Mouse (Mus musculus): ENCODE measurements around the gene Lsm12. TPM values are rescaled to one million over a fixed set of nuclear protein-coding genes. Genes with fewer than 3 reads are reported as not detected.

The Lsm12 gene
- polyA plus RNA-seq, 1 experiment from 2014 or later = 103 TPM

DNA sequence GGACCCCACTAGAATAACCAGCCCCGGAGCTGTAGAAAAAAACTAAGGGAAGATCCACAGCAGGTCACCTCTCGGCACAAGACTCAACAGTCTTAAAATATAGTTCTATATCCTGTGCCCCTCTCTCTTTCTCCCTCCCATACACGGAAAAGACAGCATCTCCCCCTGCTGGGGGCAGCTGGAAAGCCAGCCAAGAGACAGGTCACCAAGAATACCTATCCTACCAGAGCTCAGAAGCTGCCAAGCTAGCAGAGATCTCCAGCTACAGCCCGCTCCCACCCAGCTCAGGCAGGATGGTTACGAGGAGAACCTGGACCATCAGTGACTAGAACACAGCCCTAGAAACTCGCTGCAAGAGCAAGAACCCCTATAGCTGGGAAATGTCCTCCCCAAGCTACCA, 38.1 kb upstream of the Lsm12 start:
- Histone ChIP-seq H3K9ac (replicated peaks) (no peak overlapping the region), H3K27me3 (peaks cover 20% of the 10 kb centered on the region), H3K36me3 (peaks cover 27% of the 10 kb centered on the region; the same call in 1 of the 2 replicates), H3K9me3 (no peaks in the 10 kb centered on the region), H3K4me2 (no peak overlapping the region), H3K4me1 (replicated peaks) (peaks cover 73% of the 10 kb centered on the region), H3K27ac (no peak overlapping the region), H3K4me3 (replicated peaks) (no peak overlapping the region)
- WGBS = 42% methylated on average over 6 of the region's 6 CpGs
- ATAC-seq (ENCODE audit: insufficient number of reproducible peaks, insufficient read depth, low FRiP score, low TSS enrichment, low read depth) = no peak

DNA sequence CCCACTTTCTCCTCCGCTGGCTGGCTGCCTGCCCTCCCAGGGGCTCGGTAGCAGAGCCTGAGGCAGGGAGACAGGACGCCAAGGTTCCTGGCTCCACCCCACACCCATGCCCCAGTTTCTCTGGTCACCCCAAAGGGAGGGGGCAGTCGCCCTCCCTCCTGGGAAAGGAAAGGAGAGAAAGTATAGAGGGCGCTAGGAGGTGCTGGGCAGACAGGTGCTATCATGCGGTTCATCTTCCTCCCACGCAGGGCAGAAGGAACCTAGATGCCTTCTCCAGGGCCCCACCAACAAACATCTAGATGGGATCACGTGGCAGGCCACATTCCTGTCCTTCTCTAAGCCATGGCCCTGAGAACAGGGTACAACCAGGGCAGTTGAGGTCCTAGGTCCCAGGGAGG, 36.9 kb upstream of the Lsm12 start:
- no peak for ATAC-seq (ENCODE audit: insufficient number of reproducible peaks, insufficient read depth, low FRiP score, low TSS enrichment, low read depth)
- peaks cover 19% of the 10 kb centered on the region for H3K27me3 ChIP-seq
- 76% methylated on average over 8 of the region's 8 CpGs for WGBS
- no peak overlapping the region for H3K4me3 ChIP-seq (replicated peaks)
- H3K9ac ChIP-seq (replicated peaks) = no peak overlapping the region
- H3K4me1 ChIP-seq (replicated peaks) = peaks cover 73% of the 10 kb centered on the region
- H3K27ac ChIP-seq = no peak overlapping the region
- H3K36me3 ChIP-seq = peaks cover 27% of the 10 kb centered on the region; the same call in 1 of the 2 replicates
- H3K4me2 ChIP-seq = no peak overlapping the region
- no peaks in the 10 kb centered on the region for H3K9me3 ChIP-seq

DNA sequence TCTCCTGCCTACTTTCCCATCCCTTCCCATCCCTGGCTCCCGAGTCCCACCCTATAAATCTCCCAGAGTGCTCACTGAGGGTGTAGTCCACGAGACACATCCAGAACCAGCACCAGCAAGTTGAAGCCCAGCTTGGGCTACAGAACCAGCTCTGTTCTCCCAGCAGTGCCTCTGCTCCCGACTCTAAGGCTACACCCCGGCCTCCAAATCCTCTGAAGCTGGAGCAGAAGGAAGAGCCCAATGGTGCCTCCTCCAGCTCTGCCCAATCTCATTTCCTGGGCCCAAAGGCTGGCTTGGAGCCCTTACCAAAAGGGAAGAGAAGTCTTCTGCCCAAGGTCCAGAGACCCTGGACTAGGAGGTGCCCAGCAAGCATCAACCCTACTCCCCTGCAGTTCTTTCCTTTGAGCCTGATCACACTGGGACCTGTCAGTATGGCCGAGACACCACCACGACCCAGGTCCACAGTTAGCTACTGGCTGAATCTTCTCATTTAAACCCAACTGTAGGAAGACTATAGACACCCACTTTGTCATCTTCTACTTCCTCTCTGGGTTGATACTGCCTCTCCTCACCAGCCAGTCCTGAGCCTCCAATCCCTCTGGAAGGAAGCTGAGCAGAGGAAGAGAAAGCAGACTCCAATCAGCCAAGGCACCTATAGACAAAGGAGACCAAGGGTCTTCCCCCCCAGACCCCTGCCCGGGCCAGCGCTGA, 36.3 kb upstream of the Lsm12 start:
- Histone ChIP-seq H3K4me1 (replicated peaks) (peaks cover 72% of the 10 kb centered on the region), H3K27ac (no peak overlapping the region), H3K9ac (replicated peaks) (no peak overlapping the region), H3K4me3 (replicated peaks) (no peak overlapping the region), H3K4me2 (no peak overlapping the region), H3K36me3 (peaks cover 27% of the 10 kb centered on the region; the same call in 1 of the 2 replicates), H3K27me3 (peaks cover 13% of the 10 kb centered on the region), H3K9me3 (no peaks in the 10 kb centered on the region)
- 84% methylated on average over 8 of the region's 8 CpGs for WGBS
- no peak for ATAC-seq (ENCODE audit: insufficient number of reproducible peaks, insufficient read depth, low FRiP score, low TSS enrichment, low read depth)

DNA sequence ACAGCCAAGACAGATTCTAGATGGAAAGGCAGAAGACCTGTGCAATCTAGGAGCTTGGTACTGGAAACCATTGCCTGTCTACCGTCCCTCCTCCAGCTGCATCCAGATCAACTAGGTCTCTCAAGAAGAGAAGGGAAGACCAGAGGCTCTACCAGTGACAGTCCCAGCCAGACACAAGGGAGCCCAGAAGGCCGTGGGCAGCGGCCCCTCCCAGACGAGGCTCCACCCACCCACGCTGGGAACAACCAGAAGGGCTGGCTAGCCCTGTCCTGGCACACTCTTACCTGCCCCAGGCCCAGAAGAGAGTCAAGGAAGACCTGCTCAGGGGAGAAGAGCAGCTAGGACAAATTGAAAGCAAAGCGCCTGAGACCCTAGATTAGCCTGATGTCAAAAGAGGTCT, 35.4 kb upstream of the Lsm12 start:
- WGBS = 57% methylated on average over 6 of the region's 6 CpGs
- Histone ChIP-seq H3K9ac (replicated peaks) (no peak overlapping the region), H3K4me3 (replicated peaks) (no peak overlapping the region), H3K4me1 (replicated peaks) (peaks cover 74% of the 10 kb centered on the region), H3K9me3 (no peaks in the 10 kb centered on the region), H3K27me3 (peaks cover 10% of the 10 kb centered on the region), H3K36me3 (peaks cover 27% of the 10 kb centered on the region; the same call in 1 of the 2 replicates), H3K4me2 (no peak overlapping the region), H3K27ac (peak overlapping the region; percentile 23; the same call in 1 of the 2 replicates)
- ATAC-seq (ENCODE audit: insufficient number of reproducible peaks, insufficient read depth, low FRiP score, low TSS enrichment, low read depth) = no peak

DNA sequence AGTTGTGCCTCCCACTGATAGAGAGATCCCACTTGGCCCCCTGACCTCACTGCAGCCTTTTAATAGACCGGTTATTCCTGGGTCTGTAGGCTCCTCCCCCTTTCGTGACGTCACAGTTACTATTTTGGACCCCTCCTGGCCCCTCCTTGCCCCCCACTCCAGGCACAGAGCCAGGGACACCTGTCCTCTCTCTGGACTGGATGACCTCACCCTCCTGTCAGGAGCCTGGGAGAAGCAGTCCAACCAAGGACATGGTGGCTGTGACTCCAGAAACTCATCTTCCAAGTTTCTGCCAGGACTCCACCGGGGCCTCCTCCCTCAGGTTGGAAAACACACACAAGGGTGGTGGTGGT, 34.9 kb upstream of the Lsm12 start:
- ATAC-seq (ENCODE audit: insufficient number of reproducible peaks, insufficient read depth, low FRiP score, low TSS enrichment, low read depth) = no peak
- whole genome bisulfite sequencing = 79% methylated on average over 4 of the region's 4 CpGs
- Histone ChIP-seq H3K4me3 (replicated peaks) (no peak overlapping the region), H3K27me3 (peaks cover 5% of the 10 kb centered on the region; the same call in 1 of the 2 replicates), H3K4me1 (replicated peaks) (peaks cover 75% of the 10 kb centered on the region), H3K4me2 (no peak overlapping the region), H3K36me3 (peaks cover 27% of the 10 kb centered on the region; the same call in 1 of the 2 replicates), H3K9me3 (no peaks in the 10 kb centered on the region), H3K9ac (replicated peaks) (no peak overlapping the region), H3K27ac (peak overlapping the region; percentile 23; the same call in 1 of the 2 replicates)

DNA sequence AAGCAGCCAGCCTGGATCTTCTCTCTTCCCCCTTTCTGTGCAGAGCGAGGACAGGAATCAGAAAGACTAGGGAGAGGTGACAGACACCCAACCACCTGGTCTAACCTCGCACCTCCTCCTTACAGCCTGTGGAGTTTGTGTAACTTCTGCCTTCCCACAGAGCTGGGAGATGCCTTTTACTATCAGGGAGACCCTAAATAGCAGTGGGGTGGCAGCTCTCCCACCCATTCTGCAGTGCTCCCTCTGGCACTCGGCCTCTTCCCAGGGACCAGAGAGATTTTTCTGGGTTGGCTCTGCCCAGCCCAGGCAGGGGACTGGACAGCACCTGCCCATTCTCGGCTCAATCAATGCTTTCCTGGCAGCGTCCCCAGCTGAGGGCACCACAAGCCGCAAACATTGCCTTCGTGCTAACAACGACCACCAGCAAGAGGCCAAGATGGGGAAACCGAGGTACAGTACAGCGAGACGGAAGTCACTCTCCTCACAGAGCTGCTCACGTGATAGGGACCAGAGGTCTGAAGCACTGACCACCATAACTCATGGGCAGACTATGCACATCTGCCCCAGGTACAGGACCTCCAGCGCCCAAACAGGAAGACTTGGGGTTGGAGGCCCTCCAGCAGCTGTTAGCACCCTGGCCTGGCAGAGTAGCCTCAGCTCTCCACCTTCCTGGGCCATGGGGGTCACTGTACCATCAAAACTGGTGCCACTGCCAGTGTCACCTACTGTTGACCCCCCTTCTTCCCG, 34.3 kb upstream of the Lsm12 start:
- Histone ChIP-seq H3K9ac (replicated peaks) (peak overlapping the region; percentile 64; the same call in 1 of the 2 replicates), H3K27ac (peak overlapping the region; percentile 81), H3K4me1 (replicated peaks) (peaks cover 75% of the 10 kb centered on the region), H3K27me3 (no peaks in the 10 kb centered on the region), H3K9me3 (no peaks in the 10 kb centered on the region), H3K36me3 (peaks cover 27% of the 10 kb centered on the region; the same call in 1 of the 2 replicates), H3K4me3 (replicated peaks) (peak overlapping the region; percentile 41), H3K4me2 (peak overlapping the region; percentile 82)
- 59% methylated on average over 14 of the region's 14 CpGs for WGBS
- ATAC-seq (ENCODE audit: insufficient number of reproducible peaks, insufficient read depth, low FRiP score, low TSS enrichment, low read depth) = no peak

DNA sequence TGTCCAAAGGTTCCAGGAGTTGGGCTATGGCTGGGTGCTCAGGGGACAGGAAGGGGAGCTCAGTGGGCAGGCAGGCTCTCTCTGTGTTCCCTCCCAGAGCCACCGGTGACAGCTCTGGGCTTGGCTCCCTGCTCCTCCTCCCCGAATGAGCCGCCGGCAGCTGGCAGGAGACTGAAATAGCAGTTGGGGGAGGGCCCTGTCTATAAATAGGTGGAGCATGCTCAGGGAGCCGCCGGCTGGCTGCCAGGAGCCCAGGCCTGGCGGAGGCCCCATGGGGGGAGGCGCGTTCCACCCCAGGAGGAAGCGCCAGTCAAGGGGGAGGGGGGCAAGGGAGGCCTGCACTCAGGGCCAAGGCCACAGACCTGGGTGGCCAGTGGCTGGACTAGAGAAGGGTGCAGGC, 33.7 kb upstream of the Lsm12 start:
- Histone ChIP-seq H3K4me2 (peak overlapping the region; percentile 82), H3K4me3 (replicated peaks) (peak overlapping the region; percentile 41), H3K27me3 (no peaks in the 10 kb centered on the region), H3K9me3 (no peaks in the 10 kb centered on the region), H3K4me1 (replicated peaks) (peaks cover 77% of the 10 kb centered on the region), H3K9ac (replicated peaks) (peak overlapping the region; percentile 64), H3K27ac (peak overlapping the region; percentile 81), H3K36me3 (peaks cover 21% of the 10 kb centered on the region; the same call in 1 of the 2 replicates)
- peak; percentile 63 for ATAC-seq (ENCODE audit: insufficient number of reproducible peaks, insufficient read depth, low FRiP score, low TSS enrichment, low read depth)
- 2% methylated on average over 10 of the region's 10 CpGs for WGBS

DNA sequence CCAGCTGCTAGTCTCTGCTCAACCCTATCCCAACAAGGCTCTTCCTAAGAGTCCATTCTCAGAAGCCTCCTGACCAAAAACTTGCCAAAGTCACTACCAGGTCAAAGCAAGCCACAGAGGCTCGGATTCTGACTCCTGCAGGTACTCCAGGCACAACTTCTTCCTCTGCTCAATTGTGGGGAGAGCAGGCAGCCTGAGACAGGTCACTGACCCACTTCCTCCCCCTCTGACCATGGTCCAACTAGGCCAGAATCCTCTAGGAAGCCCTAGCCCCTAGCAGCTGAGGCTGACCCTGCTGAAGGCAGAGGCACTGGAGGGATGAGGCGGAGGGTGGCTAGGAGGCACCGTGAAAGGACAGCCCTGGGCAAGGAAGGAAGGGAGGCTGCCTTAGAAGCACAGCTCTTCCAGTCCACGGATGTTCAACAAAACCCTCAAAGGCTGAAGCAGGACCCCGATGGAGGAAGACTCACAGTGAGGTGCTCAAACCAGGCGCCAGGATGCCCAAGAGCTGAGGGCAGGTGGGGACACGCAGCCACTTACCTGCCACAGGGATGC, 32.9 kb upstream of the Lsm12 start:
- no peak for ATAC-seq (ENCODE audit: insufficient number of reproducible peaks, insufficient read depth, low FRiP score, low TSS enrichment, low read depth)
- Histone ChIP-seq H3K9ac (replicated peaks) (peak overlapping the region; percentile 64), H3K27ac (peak overlapping the region; percentile 81), H3K4me1 (replicated peaks) (peaks cover 76% of the 10 kb centered on the region), H3K4me2 (peak overlapping the region; percentile 82), H3K36me3 (peaks cover 16% of the 10 kb centered on the region; the same call in 1 of the 2 replicates), H3K9me3 (no peaks in the 10 kb centered on the region), H3K27me3 (no peaks in the 10 kb centered on the region), H3K4me3 (replicated peaks) (peak overlapping the region; percentile 41)
- WGBS = 73% methylated on average over 7 of the region's 7 CpGs

DNA sequence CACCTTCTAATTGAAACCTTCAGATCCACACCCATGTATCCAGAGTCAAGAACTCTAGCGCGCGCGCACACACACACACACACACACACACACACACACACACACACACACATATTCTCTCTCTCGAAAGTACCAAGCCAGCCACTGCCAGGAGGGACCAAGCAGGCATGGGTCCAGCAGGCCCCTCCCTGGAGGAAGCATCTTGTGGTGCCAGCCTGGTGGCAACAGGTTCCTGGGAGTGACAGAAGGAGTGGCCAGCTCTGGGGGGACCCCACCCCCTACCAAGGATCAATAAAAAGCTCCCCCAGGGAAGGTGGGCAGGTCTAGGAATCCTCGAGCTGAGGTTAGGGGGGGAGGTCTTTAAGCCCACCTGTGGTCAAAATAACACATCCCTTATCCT, 32.3 kb upstream of the Lsm12 start:
- 78% methylated on average over 6 of the region's 6 CpGs for WGBS
- Histone ChIP-seq H3K27me3 (no peaks in the 10 kb centered on the region), H3K9me3 (no peaks in the 10 kb centered on the region), H3K27ac (no peak overlapping the region), H3K4me3 (replicated peaks) (peak overlapping the region; percentile 41), H3K9ac (replicated peaks) (0 out of 2 replicates have a peak overlapping the region, but pooled peaks have one; percentile 64), H3K4me1 (replicated peaks) (peaks cover 73% of the 10 kb centered on the region), H3K36me3 (peaks cover 16% of the 10 kb centered on the region; the same call in 1 of the 2 replicates), H3K4me2 (peak overlapping the region; percentile 82)
- ATAC-seq (ENCODE audit: insufficient number of reproducible peaks, insufficient read depth, low FRiP score, low TSS enrichment, low read depth) = no peak

DNA sequence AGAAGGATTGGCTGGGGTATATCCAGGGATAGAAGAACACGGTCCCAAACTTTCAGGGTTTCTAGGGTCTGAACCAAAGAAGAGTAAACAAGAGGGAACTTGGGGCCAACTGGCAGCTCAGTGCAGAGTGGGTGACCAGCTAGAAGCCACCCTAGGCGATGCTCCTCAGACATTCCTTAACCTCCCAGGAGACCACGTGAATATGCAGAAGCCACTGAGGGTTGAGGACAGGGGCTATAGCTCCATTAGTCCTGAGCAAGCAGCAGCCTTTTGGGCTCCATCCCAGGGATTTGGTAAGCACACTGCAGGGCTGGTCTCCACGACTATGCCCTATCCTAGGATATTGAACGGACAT, 31.8 kb upstream of the Lsm12 start:
- 56% methylated on average over 5 of the region's 5 CpGs for WGBS
- no peak for ATAC-seq (ENCODE audit: insufficient number of reproducible peaks, insufficient read depth, low FRiP score, low TSS enrichment, low read depth)
- H3K36me3 ChIP-seq = peaks cover 16% of the 10 kb centered on the region; the same call in 1 of the 2 replicates
- H3K9ac ChIP-seq (replicated peaks) = 0 out of 2 replicates have a peak overlapping the region, but pooled peaks have one; percentile 27
- no peaks in the 10 kb centered on the region for H3K9me3 ChIP-seq
- peaks cover 79% of the 10 kb centered on the region for H3K4me1 ChIP-seq (replicated peaks)
- peak overlapping the region; percentile 41; the same call in 1 of the 2 replicates for H3K4me3 ChIP-seq (replicated peaks)
- H3K27ac ChIP-seq = peak overlapping the region; percentile 45; the same call in 1 of the 2 replicates
- H3K4me2 ChIP-seq = peak overlapping the region; percentile 82
- H3K27me3 ChIP-seq = no peaks in the 10 kb centered on the region
